Mouse (Mus musculus): ENCODE results near the gene Shf.

- no peak for TF ChIP-seq CTCF (IDR thresholded peaks at IDR 0.05)
- no peak; the same call in 1 of the 2 replicates for TF ChIP-seq POLR2A (IDR thresholded peaks at IDR 0.05; ENCODE audit: insufficient read depth, low read depth, low read length)
- no peak for TF ChIP-seq EP300 (IDR thresholded peaks at IDR 0.05; ENCODE audit: insufficient read depth, low read depth, low read length)
These were observed 19.7 kb downstream of the Shf start for GRCm38 (mm10) chr2:122349136-122349785.

Measured in heart, adult 2 months (tissue).